Mouse (Mus musculus) testis, adult 2 months (tissue): ENCODE data around the gene Acvr1. TPM values are rescaled to one million over a fixed set of nuclear protein-coding genes. Genes with fewer than 3 reads are reported as not detected.

Source experiments
- H3K27ac ChIP-seq: fragments of 200-500 bp; 2 replicates; pipeline ENCODE4 v1.5.1; 2012; ENCODE audit warnings: low read depth, low read length; ENCODE audit not compliant: control insufficient read depth, insufficient read depth
- H3K27me3 ChIP-seq: fragments of 200-500 bp; 2 replicates; pipeline ENCODE4 v1.6.1; 2012; ENCODE audit warnings: mild to moderate bottlenecking, low read length, moderate library complexity; ENCODE audit not compliant: control insufficient read depth, insufficient read depth
- H3K36me3 ChIP-seq: fragments of 200-500 bp; 2 replicates; pipeline ENCODE4 v1.6.1; 2012; ENCODE audit warnings: mild to moderate bottlenecking, low read length; ENCODE audit not compliant: control insufficient read depth, insufficient read depth
- H3K4me1 ChIP-seq: fragments of 200-500 bp; 2 replicates; pipeline ENCODE4 v1.6.1; 2012; ENCODE audit warnings: low read length; ENCODE audit not compliant: control insufficient read depth, insufficient read depth
- H3K4me3 ChIP-seq: fragments of 200-500 bp; 2 replicates; pipeline ENCODE4 v1.5.1; 2012; ENCODE audit warnings: low read depth, mild to moderate bottlenecking, low read length, moderate library complexity, mixed read lengths; ENCODE audit not compliant: control insufficient read depth
- CTCF ChIP-seq: fragments of 200-500 bp; IDR thresholded peaks from 2 replicates; pipeline ENCODE4 v1.5.1; 2012; ENCODE audit warnings: low read depth, mild to moderate bottlenecking, inconsistent platforms, low read length, moderate library complexity; ENCODE audit not compliant: control insufficient read depth, insufficient read depth, insufficient replicate concordance
- POLR2A ChIP-seq: fragments of 200-500 bp; IDR thresholded peaks from 2 replicates; pipeline ENCODE4 v1.6.1; 2012; ENCODE audit warnings: low read depth, mild to moderate bottlenecking, inconsistent platforms, low read length, moderate library complexity; ENCODE audit not compliant: control insufficient read depth
- polyA plus RNA-seq: library from polyadenylated mRNA; depleted of rRNA; stranded (reverse); fragments of >200 nt; gene quantifications from 2 replicates; pipeline ENCODE4 v1.2.3, GENCODE M21; 2012

Gene Acvr1
- polyA plus RNA-seq, 1 experiment = 2.0 TPM

DNA sequence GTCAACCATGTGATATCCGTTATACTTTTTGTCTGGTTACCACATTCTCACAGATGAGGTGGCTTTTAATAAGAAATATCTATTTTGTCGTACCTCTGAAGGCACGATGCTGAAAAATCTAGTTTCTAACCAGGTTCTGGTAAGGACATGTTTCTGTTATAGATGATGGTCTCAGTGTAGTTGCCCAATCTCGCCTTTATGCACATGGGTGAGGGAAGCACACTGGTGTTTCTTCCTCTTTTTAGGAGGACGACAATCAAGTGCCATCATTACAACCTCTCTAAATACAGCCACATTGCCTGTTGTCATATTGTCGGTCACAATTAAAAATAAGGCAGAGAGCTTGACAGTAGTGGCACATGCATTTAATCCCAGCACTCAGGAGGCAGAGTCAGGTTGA lies 32.7 kb upstream of the Acvr1 start:
- no peak overlapping the region for H3K4me3 ChIP-seq
- H3K27me3 ChIP-seq = no peaks in the 10 kb centered on the region
- H3K4me1 ChIP-seq = peaks cover 2% of the 10 kb centered on the region; the same call in 1 of the 2 replicates
- no peaks in the 10 kb centered on the region for H3K36me3 ChIP-seq
- H3K27ac ChIP-seq = no peak overlapping the region
- TF ChIP-seq POLR2A = no peak

- Histone ChIP-seq H3K27ac (no peak overlapping the region), H3K4me1 (peaks cover 2% of the 10 kb centered on the region; the same call in 1 of the 2 replicates), H3K4me3 (no peak overlapping the region), H3K27me3 (no peaks in the 10 kb centered on the region), H3K36me3 (no peaks in the 10 kb centered on the region)
- TF ChIP-seq POLR2A (no peak), CTCF (no peak)
Measured at GRCm38 (mm10) chr2:58597556-58597955, 30.6 kb upstream of the Acvr1 start.

GRCm38 (mm10) chr2:58596774-58597342 lies 29.9 kb upstream of the Acvr1 start:
- H3K36me3 ChIP-seq = no peaks in the 10 kb centered on the region
- no peak for TF ChIP-seq CTCF
- TF ChIP-seq POLR2A = no peak
- H3K4me1 ChIP-seq = peaks cover 2% of the 10 kb centered on the region; the same call in 1 of the 2 replicates
- H3K4me3 ChIP-seq = no peak overlapping the region
- no peak overlapping the region for H3K27ac ChIP-seq
- H3K27me3 ChIP-seq = no peaks in the 10 kb centered on the region

DNA sequence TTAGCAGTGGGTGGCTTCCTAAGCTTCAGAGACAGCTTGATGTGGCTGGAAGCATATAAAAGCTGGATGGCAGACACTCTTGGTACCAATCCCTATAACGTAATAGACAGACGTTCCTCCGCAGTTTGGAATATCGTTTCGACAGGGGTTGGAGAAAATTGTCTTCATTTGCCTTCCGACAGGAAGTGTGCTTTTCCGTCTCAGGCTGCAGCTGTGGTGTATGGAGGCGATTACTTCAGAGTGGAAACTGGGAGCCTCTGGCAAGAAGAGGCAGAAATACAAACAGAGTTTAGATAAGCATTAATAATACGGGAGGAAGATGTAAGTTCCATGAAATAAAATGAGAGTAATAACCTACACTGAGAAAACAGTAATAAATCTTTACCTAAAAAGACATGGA lies 28.4 kb upstream of the Acvr1 start:
- no peak overlapping the region for H3K27ac ChIP-seq
- TF ChIP-seq CTCF = no peak
- no peak for TF ChIP-seq POLR2A

GRCm38 (mm10) chr2:58590055-58590454 lies 23.1 kb upstream of the Acvr1 start:
- TF ChIP-seq CTCF (no peak), POLR2A (no peak)
- Histone ChIP-seq H3K27ac (no peak overlapping the region), H3K4me3 (no peak overlapping the region), H3K27me3 (no peaks in the 10 kb centered on the region), H3K4me1 (no peaks in the 10 kb centered on the region), H3K36me3 (no peaks in the 10 kb centered on the region)

More for the DNA sequence above, 28.4 kb upstream of the Acvr1 start:
- H3K4me1 ChIP-seq = peaks cover 2% of the 10 kb centered on the region; the same call in 1 of the 2 replicates
- no peaks in the 10 kb centered on the region for H3K27me3 ChIP-seq
- no peak overlapping the region for H3K4me3 ChIP-seq
- no peaks in the 10 kb centered on the region for H3K36me3 ChIP-seq

DNA sequence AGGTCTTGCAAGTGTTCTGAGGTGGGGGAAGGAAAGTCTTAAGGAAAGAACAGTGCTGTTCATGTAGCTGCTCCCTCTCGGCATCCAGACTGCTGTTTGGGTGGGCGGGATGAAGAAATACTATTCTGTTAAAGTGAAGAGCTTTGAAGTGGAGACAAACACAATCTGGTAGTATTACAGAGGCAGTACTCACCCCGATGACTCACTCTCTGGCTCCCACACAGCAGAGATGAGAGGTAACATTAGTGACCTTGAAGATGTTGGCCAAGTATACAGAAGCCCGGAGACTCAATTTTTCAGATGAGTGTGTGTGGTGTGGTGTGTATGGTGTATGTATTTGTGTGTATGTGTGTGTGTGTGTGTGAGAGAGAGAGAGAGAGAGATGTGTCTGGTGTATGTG lies 22.7 kb upstream of the Acvr1 start:
- no peaks in the 10 kb centered on the region for H3K4me1 ChIP-seq
- no peaks in the 10 kb centered on the region for H3K27me3 ChIP-seq
- H3K4me3 ChIP-seq = no peak overlapping the region
- TF ChIP-seq POLR2A = no peak
- no peak for TF ChIP-seq CTCF
- no peak overlapping the region for H3K27ac ChIP-seq
- no peaks in the 10 kb centered on the region for H3K36me3 ChIP-seq

DNA sequence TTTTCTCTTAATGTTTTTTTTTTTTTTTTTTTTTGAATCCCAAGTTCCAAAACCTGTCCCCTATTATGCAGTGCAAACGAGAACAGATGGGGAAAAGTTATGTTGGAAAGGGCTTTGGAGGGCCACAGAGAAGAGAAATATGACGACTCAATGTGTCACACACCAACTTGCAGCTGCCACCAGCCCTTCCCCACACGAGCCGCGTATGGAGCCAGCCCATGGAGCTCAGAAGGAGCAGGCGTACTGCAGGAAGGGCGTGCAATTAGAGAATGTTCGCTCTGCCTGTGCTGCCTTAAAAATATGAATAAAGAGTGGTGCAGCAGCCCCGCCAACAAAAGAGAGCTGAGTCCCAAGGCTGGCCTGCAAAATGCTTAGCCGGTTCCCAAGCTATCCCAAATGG lies 19.4 kb upstream of the Acvr1 start:
- TF ChIP-seq POLR2A = no peak
- no peak for TF ChIP-seq CTCF

GRCm38 (mm10) chr2:58574167-58574566 lies 7.2 kb upstream of the Acvr1 start:
- TF ChIP-seq POLR2A (no peak), CTCF (no peak)
- no peaks in the 10 kb centered on the region for H3K36me3 ChIP-seq
- no peak overlapping the region for H3K4me3 ChIP-seq
- H3K4me1 ChIP-seq = 0 out of 2 replicates have a peak, but pooled peaks cover 2% of the 10 kb centered on the region
- H3K27ac ChIP-seq = no peak overlapping the region
- no peaks in the 10 kb centered on the region for H3K27me3 ChIP-seq

More for the DNA sequence above, 19.4 kb upstream of the Acvr1 start:
- Histone ChIP-seq H3K36me3 (no peaks in the 10 kb centered on the region), H3K27me3 (no peaks in the 10 kb centered on the region), H3K27ac (no peak overlapping the region), H3K4me3 (no peak overlapping the region), H3K4me1 (no peaks in the 10 kb centered on the region)
